Mouse (Mus musculus): ENCODE data around the gene Olfr1495. TPM values are rescaled to one million over a fixed set of nuclear protein-coding genes. Genes with fewer than 3 reads are reported as not detected.
A peak's percentile ranks its signal among the peaks of the same experiment; 100 is the strongest.

The Olfr1495 gene
- not detected in 2 replicates for polyA plus RNA-seq (2015; fragmentation: Nextera tagmentation; extraction: Ambion mirVana)

DNA sequence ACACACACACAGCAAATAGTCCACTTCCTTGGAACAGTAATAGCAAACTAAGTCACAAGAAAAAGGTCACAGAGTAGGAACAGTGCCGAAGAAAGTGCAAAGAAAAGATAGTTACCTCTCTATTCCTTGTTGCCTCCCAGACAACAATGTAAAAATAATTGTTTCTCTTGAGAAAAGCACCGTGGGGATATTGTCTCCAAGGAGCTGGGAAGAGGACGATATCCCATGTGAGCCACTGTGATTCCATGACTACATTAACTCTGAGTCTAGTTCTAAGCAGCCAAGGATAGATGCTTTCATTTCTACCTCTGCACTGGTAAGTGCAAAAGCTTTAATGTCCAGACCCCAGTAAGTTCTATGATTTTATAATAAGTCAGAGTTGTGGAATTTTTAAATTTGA lies at the start of gene Olfr1495:
Gene Olfr1495, plus strand, starts transcription at position 301 of the 400 bp plus-strand sequence.
- H3K4me3 ChIP-seq (replicated peaks; ENCODE audit: low read depth, low read length), result no peak within 1 kb of the TSS
- H3K36me3 ChIP-seq (ENCODE audit: insufficient read depth, low read length), result no peaks in the 10 kb centered on the region
- TF ChIP-seq CTCF (IDR thresholded peaks at IDR 0.05; ENCODE audit: low read depth), result no peak
- H3K4me1 ChIP-seq (replicated peaks; ENCODE audit: insufficient read depth, low read length), result no peaks in the 10 kb centered on the region
- DNase-seq (ENCODE audit: low spot score) (no peak), ATAC-seq (replicated peaks; ENCODE audit: low FRiP score, low read depth) (no peak)
- no peaks in the 10 kb centered on the region for H3K27me3 ChIP-seq (ENCODE audit: insufficient read depth, low read length)
- 77% methylated on average over 3 of the region's 3 CpGs for WGBS
- H3K9me3 ChIP-seq (replicated peaks; ENCODE audit: low read length), result no peaks in the 10 kb centered on the region
- H3K4me2 ChIP-seq (ENCODE audit: low read length), result no peak within 1 kb of the TSS
- H3K27ac ChIP-seq, result no peak within 1 kb of the TSS
- no peak within 1 kb of the TSS for H3K9ac ChIP-seq (ENCODE audit: low read depth, low read length)

DNA sequence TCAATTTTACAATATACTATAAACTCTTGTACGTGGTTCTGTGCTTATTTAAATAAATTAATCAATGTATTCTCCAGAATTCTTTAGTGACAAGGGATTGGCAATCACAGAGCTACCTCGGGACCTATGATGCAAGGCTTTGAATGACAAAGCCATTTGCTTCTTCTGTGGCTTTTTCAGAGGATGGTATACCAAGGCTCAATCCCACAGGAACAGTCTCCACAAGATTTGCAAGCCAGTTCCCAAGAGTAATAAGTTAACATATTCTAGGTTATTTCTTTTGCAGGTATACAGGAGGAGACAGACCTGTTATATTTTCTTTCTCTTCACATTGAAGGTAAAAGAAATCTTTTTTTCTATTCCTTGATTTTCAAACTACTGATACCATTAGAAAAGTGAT lies 41.4 kb upstream of the Olfr1495 start, which contains the start of gene Olfr1493-ps1:
Gene Olfr1493-ps1, plus strand, starts transcription at position 301 of the 400 bp plus-strand sequence.
- no peak within 1 kb of the TSS for H3K4me3 ChIP-seq (replicated peaks; ENCODE audit: low read depth, low read length)
- no peak within 1 kb of the TSS for H3K4me2 ChIP-seq (ENCODE audit: low read length)
- no peak for TF ChIP-seq CTCF (IDR thresholded peaks at IDR 0.05; ENCODE audit: low read depth)
- no peak within 1 kb of the TSS for H3K27ac ChIP-seq
- no peaks in the 10 kb centered on the region for H3K9me3 ChIP-seq (replicated peaks; ENCODE audit: low read length)
- DNase-seq (ENCODE audit: low spot score), result no peak
- no peaks in the 10 kb centered on the region for H3K36me3 ChIP-seq (ENCODE audit: insufficient read depth, low read length)
- no peak within 1 kb of the TSS for H3K9ac ChIP-seq (ENCODE audit: low read depth, low read length)
- H3K4me1 ChIP-seq (replicated peaks; ENCODE audit: insufficient read depth, low read length), result no peaks in the 10 kb centered on the region
- 53% methylated on average over 2 of the region's 2 CpGs for WGBS
- ATAC-seq (replicated peaks; ENCODE audit: low FRiP score, low read depth), result no peak
- H3K27me3 ChIP-seq (ENCODE audit: insufficient read depth, low read length), result no peaks in the 10 kb centered on the region

DNA sequence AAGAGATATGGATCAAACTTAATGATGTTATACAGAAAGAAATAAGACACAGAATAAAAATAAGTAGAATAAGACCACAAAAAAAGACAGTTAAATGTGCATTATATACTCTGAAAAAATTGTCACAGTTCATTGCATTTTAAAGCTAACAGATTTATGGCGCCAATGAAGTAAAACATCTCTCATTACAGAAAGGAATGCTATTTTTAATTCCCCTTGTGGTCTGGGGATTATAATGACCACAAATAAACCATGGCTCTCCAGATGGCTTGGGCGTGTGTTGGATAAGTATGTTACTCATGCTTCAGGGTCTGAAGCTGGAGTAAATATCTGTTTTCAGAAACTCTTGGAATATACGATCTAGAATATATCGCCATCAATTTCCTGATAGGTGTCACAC lies 25.0 kb upstream of the Olfr1495 start, which contains the start of gene Olfr1494:
Gene Olfr1494, plus strand, starts transcription at position 301 of the 400 bp plus-strand sequence.
- DNase-seq (ENCODE audit: low spot score) (peak; percentile 0), ATAC-seq (replicated peaks; ENCODE audit: low FRiP score, low read depth) (no peak)
- H3K27ac ChIP-seq, result no peak within 1 kb of the TSS
- H3K4me3 ChIP-seq (replicated peaks; ENCODE audit: low read depth, low read length), result no peak within 1 kb of the TSS
- no peak for TF ChIP-seq CTCF (IDR thresholded peaks at IDR 0.05; ENCODE audit: low read depth)
- no peaks in the 10 kb centered on the region for H3K36me3 ChIP-seq (ENCODE audit: insufficient read depth, low read length)
- H3K27me3 ChIP-seq (ENCODE audit: insufficient read depth, low read length), result no peaks in the 10 kb centered on the region
- H3K9me3 ChIP-seq (replicated peaks; ENCODE audit: low read length), result no peaks in the 10 kb centered on the region
- no peak within 1 kb of the TSS for H3K4me2 ChIP-seq (ENCODE audit: low read length)
- WGBS, result 75% methylated on average over 4 of the region's 4 CpGs
- H3K4me1 ChIP-seq (replicated peaks; ENCODE audit: insufficient read depth, low read length), result no peaks in the 10 kb centered on the region
- H3K9ac ChIP-seq (ENCODE audit: low read depth, low read length), result no peak within 1 kb of the TSS

DNA sequence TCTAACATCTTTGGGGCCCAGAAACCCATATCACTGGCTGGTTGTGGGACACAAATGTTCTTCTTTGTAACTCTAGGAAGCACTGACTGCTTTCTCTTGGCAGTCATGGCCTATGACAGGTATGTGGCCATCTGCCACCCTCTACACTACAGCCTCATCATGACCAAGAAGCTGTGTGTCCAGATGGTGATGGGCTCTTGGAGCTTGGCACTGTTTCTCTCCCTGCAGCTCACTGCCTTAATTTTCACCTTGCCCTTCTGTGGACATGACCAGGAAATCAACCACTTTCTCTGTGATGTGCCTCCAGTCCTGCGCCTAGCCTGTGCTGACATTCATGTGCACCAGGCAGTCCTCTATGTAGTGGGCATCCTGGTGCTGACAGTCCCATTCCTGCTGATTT lies 15.0 kb upstream of the Olfr1495 start:
- no peak for ATAC-seq (replicated peaks; ENCODE audit: low FRiP score, low read depth)
- 91% methylated on average over 1 of the region's 1 CpGs for WGBS
- no peak for DNase-seq (ENCODE audit: low spot score)
- no peak for TF ChIP-seq CTCF (IDR thresholded peaks at IDR 0.05; ENCODE audit: low read depth)
- Histone ChIP-seq H3K9me3 (replicated peaks; ENCODE audit: low read length) (no peaks in the 10 kb centered on the region), H3K36me3 (ENCODE audit: insufficient read depth, low read length) (no peaks in the 10 kb centered on the region), H3K27ac (no peak overlapping the region), H3K9ac (ENCODE audit: low read depth, low read length) (no peak overlapping the region), H3K4me3 (replicated peaks; ENCODE audit: low read depth, low read length) (no peak overlapping the region), H3K4me1 (replicated peaks; ENCODE audit: insufficient read depth, low read length) (no peaks in the 10 kb centered on the region), H3K27me3 (ENCODE audit: insufficient read depth, low read length) (no peaks in the 10 kb centered on the region), H3K4me2 (ENCODE audit: low read length) (no peak overlapping the region)

DNA sequence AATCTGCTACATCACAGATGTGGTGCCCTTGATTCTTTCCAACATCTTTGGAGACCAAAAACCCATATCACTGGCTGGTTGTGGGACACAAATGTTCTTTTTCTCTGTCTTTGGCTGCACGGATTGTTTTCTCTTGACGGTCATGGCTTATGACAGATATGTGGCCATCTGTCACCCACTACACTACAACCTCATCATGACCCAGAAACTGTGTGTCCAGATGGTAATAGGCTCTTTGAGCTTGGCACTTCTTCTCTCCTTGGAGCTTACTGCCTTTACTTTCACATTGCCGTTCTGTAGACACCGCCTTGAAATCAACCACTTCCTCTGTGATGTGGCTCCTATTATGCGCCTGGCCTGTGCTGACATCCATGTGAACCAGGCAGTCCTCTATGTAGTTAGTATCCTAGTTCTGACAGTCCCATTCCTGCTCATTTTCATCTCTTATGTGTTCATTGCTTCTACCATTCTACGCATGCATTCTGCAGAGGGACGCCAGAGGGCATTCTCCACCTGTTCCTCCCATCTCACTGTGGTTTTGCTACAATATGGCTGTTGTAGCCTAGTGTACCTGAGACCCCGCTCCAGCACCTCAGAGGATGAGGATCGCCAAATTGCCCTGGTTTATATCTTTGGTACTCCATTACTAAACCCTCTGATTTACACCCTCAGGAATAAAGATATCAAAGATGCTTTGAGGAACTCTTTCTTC lies 4.3 kb downstream of the Olfr1495 start:
- TF ChIP-seq CTCF (IDR thresholded peaks at IDR 0.05; ENCODE audit: low read depth), result no peak
- Histone ChIP-seq H3K4me2 (ENCODE audit: low read length) (no peak overlapping the region), H3K4me1 (replicated peaks; ENCODE audit: insufficient read depth, low read length) (no peaks in the 10 kb centered on the region), H3K27ac (no peak overlapping the region), H3K9me3 (replicated peaks; ENCODE audit: low read length) (no peaks in the 10 kb centered on the region), H3K4me3 (replicated peaks; ENCODE audit: low read depth, low read length) (no peak overlapping the region), H3K9ac (ENCODE audit: low read depth, low read length) (no peak overlapping the region), H3K36me3 (ENCODE audit: insufficient read depth, low read length) (no peaks in the 10 kb centered on the region), H3K27me3 (ENCODE audit: insufficient read depth, low read length) (no peaks in the 10 kb centered on the region)
- DNase-seq (ENCODE audit: low spot score), result no peak
- 88% methylated on average over 9 of the region's 9 CpGs for WGBS
- no peak for ATAC-seq (replicated peaks; ENCODE audit: low FRiP score, low read depth)

GRCm38 (mm10) chr19:13777578-13777977 lies 13.2 kb downstream of the Olfr1495 start, which contains the start of gene Olfr1496:
TSS of gene Olfr1496 (plus strand) at chr19:13777878.
- no peak for TF ChIP-seq CTCF (IDR thresholded peaks at IDR 0.05; ENCODE audit: low read depth)
- 91% methylated on average over 1 of the region's 1 CpGs for WGBS
- no peak within 1 kb of the TSS for H3K27ac ChIP-seq
- DNase-seq (ENCODE audit: low spot score), result no peak
- H3K4me3 ChIP-seq (replicated peaks; ENCODE audit: low read depth, low read length), result no peak within 1 kb of the TSS
- H3K4me2 ChIP-seq (ENCODE audit: low read length), result no peak within 1 kb of the TSS
- H3K9me3 ChIP-seq (replicated peaks; ENCODE audit: low read length), result no peaks in the 10 kb centered on the region
- no peaks in the 10 kb centered on the region for H3K4me1 ChIP-seq (replicated peaks; ENCODE audit: insufficient read depth, low read length)
- H3K27me3 ChIP-seq (ENCODE audit: insufficient read depth, low read length), result no peaks in the 10 kb centered on the region
- H3K36me3 ChIP-seq (ENCODE audit: insufficient read depth, low read length), result no peaks in the 10 kb centered on the region
- no peak for ATAC-seq (replicated peaks; ENCODE audit: low FRiP score, low read depth)
- H3K9ac ChIP-seq (ENCODE audit: low read depth, low read length), result no peak within 1 kb of the TSS
